Mouse (Mus musculus): ENCODE data around the gene Dhx30.
A peak's percentile ranks its signal among the peaks of the same experiment; 100 is the strongest.

Dhx30 gene

DNA sequence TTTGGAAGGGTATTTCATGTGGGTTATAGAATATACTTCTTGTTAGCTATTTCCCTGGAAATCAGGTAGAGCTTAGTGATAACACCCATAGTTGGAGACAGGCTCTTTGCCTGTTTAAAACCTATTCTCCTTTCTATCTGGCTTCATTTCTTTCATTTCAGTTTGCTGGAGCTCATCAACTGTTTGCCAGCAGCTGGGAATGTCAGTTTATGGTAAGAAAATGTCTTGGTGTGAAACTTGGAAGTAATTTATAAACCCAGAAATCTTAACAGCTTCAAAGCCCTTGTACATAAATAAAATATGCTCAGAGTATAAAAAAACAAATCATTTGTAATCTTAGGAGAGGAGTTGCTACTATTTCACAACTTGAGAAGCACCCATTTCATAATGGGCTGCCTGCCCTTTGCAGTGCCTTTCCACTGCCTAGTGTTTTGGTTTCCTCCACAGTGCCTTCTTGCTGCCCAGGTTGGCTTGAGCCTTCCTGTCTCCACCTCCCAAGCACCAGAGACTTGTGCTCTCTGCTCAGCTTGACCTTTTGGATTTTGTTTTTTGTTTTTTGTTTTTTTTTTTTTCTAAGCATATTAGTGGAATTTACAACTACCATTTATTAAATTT, 71.8 kb downstream of the Dhx30 start:
- ATAC-seq (ENCODE audit: low TSS enrichment), result peak; percentile 23; the same call in 1 of the 2 replicates

DNA sequence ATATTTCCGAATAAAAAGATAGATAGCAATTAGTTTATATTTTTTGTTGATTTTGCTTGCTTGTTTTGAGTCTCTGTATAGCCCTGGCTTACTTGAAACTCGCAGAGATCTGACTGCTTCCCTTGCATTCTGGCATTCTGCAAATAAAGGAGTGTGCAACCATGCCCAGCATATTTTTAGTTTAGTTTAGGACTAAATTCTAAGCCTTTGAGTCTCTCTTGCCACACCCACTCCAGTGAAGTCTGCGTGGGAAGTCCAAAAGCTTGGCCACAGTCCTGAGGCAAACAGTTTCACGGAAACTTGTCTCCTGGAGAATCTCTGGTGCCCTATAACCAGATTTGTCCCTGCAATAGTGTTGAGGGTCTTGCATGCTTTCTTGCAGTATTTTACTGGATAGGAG, 73.3 kb downstream of the Dhx30 start:
- peak; percentile 89 for ATAC-seq (ENCODE audit: low TSS enrichment)

DNA sequence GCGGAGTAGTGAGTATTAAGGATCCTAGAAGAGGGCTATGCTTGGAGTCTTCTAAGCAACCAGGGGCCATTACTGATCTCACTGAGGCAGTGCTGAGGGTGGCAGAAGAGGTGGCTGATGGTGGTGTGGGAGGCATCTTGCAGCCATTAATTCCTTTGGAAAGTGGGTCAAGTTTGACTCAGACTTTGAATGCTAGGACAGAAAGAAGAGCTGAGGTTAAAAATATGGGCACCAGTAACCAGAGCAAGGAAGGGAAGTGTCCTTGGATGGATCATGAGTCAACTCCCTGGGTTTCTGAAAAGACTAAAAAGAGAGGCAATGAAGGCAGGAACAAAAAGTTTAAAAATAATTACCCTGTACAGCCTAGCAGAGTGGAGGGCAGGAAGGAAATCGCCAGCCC, 79.1 kb downstream of the Dhx30 start:
- peak; percentile 13; the same call in 1 of the 2 replicates for ATAC-seq (ENCODE audit: low TSS enrichment)

DNA sequence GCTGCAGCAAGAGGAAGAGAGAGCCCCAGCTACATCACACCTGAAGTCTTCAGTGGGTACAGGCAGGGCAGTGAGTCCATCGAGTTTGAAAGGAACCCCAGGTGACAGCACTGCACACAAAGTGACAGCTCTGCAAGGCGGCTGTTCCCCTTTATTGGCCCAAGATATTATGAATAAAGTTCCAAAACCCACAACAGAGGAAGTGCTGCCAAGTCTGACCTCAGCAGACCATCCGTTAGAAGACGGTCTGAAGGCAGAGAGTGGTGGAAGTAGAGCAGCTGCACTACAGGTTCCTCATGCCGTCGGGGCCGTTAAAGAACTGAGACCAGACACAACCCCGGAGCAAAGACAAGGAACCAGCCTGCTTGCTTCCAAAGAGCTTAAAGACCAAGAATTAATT, 79.7 kb downstream of the Dhx30 start:
- no peak for ATAC-seq (ENCODE audit: low TSS enrichment)

DNA sequence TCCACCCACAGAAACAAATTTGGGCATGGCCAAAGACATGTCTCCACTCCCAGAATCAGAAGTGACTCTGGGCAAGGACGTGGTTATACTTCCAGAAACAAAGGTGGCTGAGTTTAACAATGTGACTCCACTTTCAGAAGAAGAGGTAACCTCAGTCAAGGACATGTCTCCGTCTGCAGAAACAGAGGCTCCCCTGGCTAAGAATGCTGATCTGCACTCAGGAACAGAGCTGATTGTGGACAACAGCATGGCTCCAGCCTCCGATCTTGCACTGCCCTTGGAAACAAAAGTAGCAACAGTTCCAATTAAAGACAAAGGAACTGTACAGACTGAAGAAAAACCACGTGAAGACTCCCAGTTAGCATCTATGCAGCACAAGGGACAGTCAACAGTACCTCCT, 82.5 kb downstream of the Dhx30 start:
- ATAC-seq (ENCODE audit: low TSS enrichment), result no peak

Measured in frontal cortex, adult (tissue).